16 mouse cellular contexts compared by ENCODE assay signal in the genomic region with DNA sequence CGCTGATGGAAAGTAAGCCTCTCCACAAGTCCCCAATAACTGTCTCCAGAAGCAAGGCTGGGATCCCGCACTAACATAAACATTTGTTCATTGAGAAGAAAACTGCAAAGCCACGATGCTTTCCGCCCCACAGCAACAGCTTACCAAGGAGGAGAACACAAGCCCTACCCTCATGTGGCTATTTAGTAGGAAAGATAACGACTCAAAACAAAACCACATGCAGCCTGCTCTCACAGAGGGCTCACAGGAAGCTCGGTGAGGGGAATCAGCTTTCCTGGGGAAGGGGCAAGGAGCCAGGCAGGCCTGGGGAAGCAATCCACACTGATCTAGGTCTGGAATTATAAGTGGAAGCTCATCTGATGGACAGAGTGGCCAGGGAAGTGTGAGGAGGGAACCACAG.
DNase-seq lines count a peak whose midpoint lies in the region; ATAC-seq lines count a peak whose summit lies in the region.
"Had no signal": no experiment of that assay in that cellular context is flagged by ENCODE, and none has a peak within 500 bp of the region (broad histone marks: within the 10 kb centered on the region; RNA-seq: fewer than 3 reads in every experiment).

No protein-coding gene starts in this region.

- WGBS in forebrain, embryonic 10.5 days: 48% methylated on average over 6 of the region's 6 CpGs
- 38% methylated on average over 6 of the region's 6 CpGs for WGBS in forebrain, embryonic 15.5 days
- 23% methylated on average over 6 of the region's 6 CpGs for WGBS in liver, embryonic 11.5 days
- WGBS in embryonic facial prominence, embryonic 11.5 days: 20% methylated on average over 6 of the region's 6 CpGs
- WGBS in forebrain, embryonic 12.5 days: 40% methylated on average over 6 of the region's 6 CpGs

- peak overlapping the region; percentile 62 for H3K27ac ChIP-seq in forebrain, embryonic 10.5 days
- no peak overlapping the region for H3K27ac ChIP-seq in forebrain, embryonic 15.5 days (replicated peaks)
- H3K27ac ChIP-seq in liver, embryonic 11.5 days (ENCODE audit: low read depth, low read length): no peak overlapping the region
- no peak overlapping the region; the same call in 1 of the 2 replicates for H3K27ac ChIP-seq in embryonic facial prominence, embryonic 11.5 days (replicated peaks; ENCODE audit: low read depth, low read length)
- H3K27ac ChIP-seq in forebrain, embryonic 12.5 days: no peak overlapping the region
- H3K27ac ChIP-seq: heart, embryonic 15.5 days; hindbrain, embryonic 15.5 days; limb, embryonic 15.5 days; neural tube, embryonic 13.5 days had no signal

- H3K4me2 ChIP-seq in forebrain, embryonic 15.5 days (replicated peaks): no peak overlapping the region
- no peak overlapping the region for H3K4me2 ChIP-seq in liver, embryonic 11.5 days
- H3K4me2 ChIP-seq in embryonic facial prominence, embryonic 11.5 days (ENCODE audit: low read depth, low read length): no peak overlapping the region
- H3K4me2 ChIP-seq in forebrain, embryonic 12.5 days: no peak overlapping the region
- H3K4me2 ChIP-seq: heart, embryonic 15.5 days; hindbrain, embryonic 15.5 days; limb, embryonic 15.5 days; neural tube, embryonic 13.5 days had no signal

- no peak for DNase-seq in forebrain, embryonic 10.5 days (ENCODE audit: extremely low spot score, low spot score)
- no peak for DNase-seq in liver, embryonic 11.5 days (ENCODE audit: low spot score)
- no peak for DNase-seq in liver
- peak; percentile 47 for DNase-seq in 416B (ENCODE audit: low read depth)
- DNase-seq in embryonic facial prominence, embryonic 11.5 days (ENCODE audit: low spot score): peak; percentile 55
- no peak for DNase-seq in left cerebral cortex, postnatal 10 days (ENCODE audit: extremely low spot score in 1 of 2, low spot score in 2 of 2)
- DNase-seq: adrenal gland, postnatal 10 days; cerebellum, adult 18-20 months; cerebellum, postnatal 36 days; right cerebral cortex, postnatal 25 days had no signal

- no peaks in the 10 kb centered on the region for H3K9me3 ChIP-seq in forebrain, embryonic 10.5 days
- H3K9me3 ChIP-seq in forebrain, embryonic 15.5 days: no peaks in the 10 kb centered on the region
- no peaks in the 10 kb centered on the region for H3K9me3 ChIP-seq in liver, embryonic 11.5 days (ENCODE audit: control insufficient read depth, low read length)
- no peaks in the 10 kb centered on the region for H3K9me3 ChIP-seq in embryonic facial prominence, embryonic 11.5 days (replicated peaks; ENCODE audit: control insufficient read depth, low read length)
- no peaks in the 10 kb centered on the region for H3K9me3 ChIP-seq in forebrain, embryonic 12.5 days
- H3K9me3 ChIP-seq: heart, embryonic 15.5 days; hindbrain, embryonic 15.5 days; limb, embryonic 15.5 days; neural tube, embryonic 13.5 days had no signal

- no peak for ATAC-seq in forebrain, embryonic 15.5 days (replicated peaks)
- no peak for ATAC-seq in liver, embryonic 11.5 days (replicated peaks; ENCODE audit: low FRiP score)
- ATAC-seq in embryonic facial prominence, embryonic 11.5 days (replicated peaks; ENCODE audit: insufficient number of reproducible peaks, low FRiP score, low TSS enrichment, low read depth): peak; percentile 29; the same call in 1 of the 2 replicates
- no peak for ATAC-seq in forebrain, embryonic 12.5 days (ENCODE audit: low FRiP score)

- no peak overlapping the region for H3K4me3 ChIP-seq in forebrain, embryonic 10.5 days
- H3K4me3 ChIP-seq in forebrain, embryonic 15.5 days: no peak overlapping the region
- H3K4me3 ChIP-seq in liver, embryonic 11.5 days (ENCODE audit: low read depth, low read length): no peak overlapping the region
- H3K4me3 ChIP-seq in embryonic facial prominence, embryonic 11.5 days (ENCODE audit: low read depth, low read length): no peak overlapping the region
- no peak overlapping the region for H3K4me3 ChIP-seq in forebrain, embryonic 12.5 days (replicated peaks)
- H3K4me3 ChIP-seq: heart, embryonic 15.5 days; hindbrain, embryonic 15.5 days; limb, embryonic 15.5 days; neural tube, embryonic 13.5 days had no signal

- H3K36me3 ChIP-seq in forebrain, embryonic 10.5 days (replicated peaks): 0 out of 2 replicates have a peak, but pooled peaks cover 5% of the 10 kb centered on the region
- H3K36me3 ChIP-seq in forebrain, embryonic 15.5 days: no peaks in the 10 kb centered on the region
- no peaks in the 10 kb centered on the region for H3K36me3 ChIP-seq in liver, embryonic 11.5 days (ENCODE audit: control insufficient read depth, insufficient read depth, low read length)
- no peaks in the 10 kb centered on the region for H3K36me3 ChIP-seq in embryonic facial prominence, embryonic 11.5 days (replicated peaks; ENCODE audit: control insufficient read depth, insufficient read depth, low read depth, low read length)
- no peaks in the 10 kb centered on the region for H3K36me3 ChIP-seq in forebrain, embryonic 12.5 days (replicated peaks)
- H3K36me3 ChIP-seq: hindbrain, embryonic 15.5 days; limb, embryonic 15.5 days had no signal

- no peak overlapping the region for H3K9ac ChIP-seq in forebrain, embryonic 15.5 days (replicated peaks)
- H3K9ac ChIP-seq in liver, embryonic 11.5 days (ENCODE audit: low read depth, low read length): peak overlapping the region; percentile 30; the same call in 1 of the 2 replicates
- no peak overlapping the region for H3K9ac ChIP-seq in embryonic facial prominence, embryonic 11.5 days (replicated peaks; ENCODE audit: low read length)
- H3K9ac ChIP-seq in forebrain, embryonic 12.5 days: no peak overlapping the region
- H3K9ac ChIP-seq: heart, embryonic 15.5 days; hindbrain, embryonic 15.5 days; limb, embryonic 15.5 days; neural tube, embryonic 13.5 days had no signal

- intact Hi-C loops in left cerebral cortex, postnatal 10 days (cut with DNase I): no loop called here

- H3K27me3 ChIP-seq in forebrain, embryonic 10.5 days (ENCODE audit: poor library complexity, severe bottlenecking): peaks cover 5% of the 10 kb centered on the region; the same call in 1 of the 2 replicates
- no peaks in the 10 kb centered on the region for H3K27me3 ChIP-seq in forebrain, embryonic 15.5 days
- no peaks in the 10 kb centered on the region for H3K27me3 ChIP-seq in liver, embryonic 11.5 days (replicated peaks; ENCODE audit: control insufficient read depth, insufficient read depth, low read length)
- H3K27me3 ChIP-seq in embryonic facial prominence, embryonic 11.5 days (ENCODE audit: control insufficient read depth, insufficient read depth, low read length): no peaks in the 10 kb centered on the region
- no peaks in the 10 kb centered on the region for H3K27me3 ChIP-seq in forebrain, embryonic 12.5 days
- H3K27me3 ChIP-seq: heart, embryonic 15.5 days; hindbrain, embryonic 15.5 days; limb, embryonic 15.5 days; neural tube, embryonic 13.5 days had no signal

- peaks cover 18% of the 10 kb centered on the region for H3K4me1 ChIP-seq in forebrain, embryonic 10.5 days
- H3K4me1 ChIP-seq in forebrain, embryonic 15.5 days: no peaks in the 10 kb centered on the region
- peaks cover 4% of the 10 kb centered on the region; the same call in 1 of the 2 replicates for H3K4me1 ChIP-seq in liver, embryonic 11.5 days (replicated peaks; ENCODE audit: control insufficient read depth, insufficient read depth, low read length)
- H3K4me1 ChIP-seq in embryonic facial prominence, embryonic 11.5 days (ENCODE audit: control insufficient read depth, insufficient read depth, low read length): 0 out of 2 replicates have a peak, but pooled peaks cover 3% of the 10 kb centered on the region
- peaks cover 8% of the 10 kb centered on the region for H3K4me1 ChIP-seq in forebrain, embryonic 12.5 days
- H3K4me1 ChIP-seq: neural tube, embryonic 13.5 days had no signal

Comparison
In these comparisons a context has a peak if more than half of its experiments do, and no peak if none do; other contexts are left out.
1. DNase-seq: peak in 416B (single experiment) and embryonic facial prominence, embryonic 11.5 days (single experiment); none in forebrain, embryonic 10.5 days (single experiment), liver, embryonic 11.5 days (single experiment), liver (single experiment) and left cerebral cortex, postnatal 10 days (0 of 2).